Mouse (Mus musculus) neural tube, embryonic 15.5 days (tissue): Measurements from ENCODE around the gene Itsn1. TPM values are rescaled to one million over a fixed set of nuclear protein-coding genes. Genes with fewer than 3 reads are reported as not detected.

ENCODE experiments used
- ATAC-seq: fragments of 200-750 bp; cut with Nextera tagmentation; 2 replicates; pipeline ENCODE4 v1.8.0; 2017; ENCODE audit warnings: mild to moderate bottlenecking, moderate TSS enrichment, moderate library complexity; ENCODE audit not compliant: low FRiP score
- H3K27ac ChIP-seq: fragments of 300-500 bp; sonication (generic); replicated peaks from 2 replicates; pipeline ENCODE4 v1.5.1; 2015; ENCODE audit warnings: mild to moderate bottlenecking, inconsistent platforms
- H3K27me3 ChIP-seq: fragments of 300-500 bp; sonication (generic); replicated peaks from 2 replicates; pipeline ENCODE4 v1.6.1; 2015; ENCODE audit warnings: inconsistent platforms
- H3K36me3 ChIP-seq: fragments of 300-500 bp; sonication (generic); 2 replicates; pipeline ENCODE4 v1.6.1; 2015; ENCODE audit warnings: inconsistent platforms
- H3K4me1 ChIP-seq: fragments of 300-500 bp; sonication (generic); 2 replicates; pipeline ENCODE4 v1.6.1; 2015; ENCODE audit warnings: inconsistent platforms
- H3K4me2 ChIP-seq: fragments of 300-500 bp; sonication (generic); 2 replicates; pipeline ENCODE4 v1.6.1; 2015; ENCODE audit warnings: inconsistent platforms, mild to moderate bottlenecking, moderate library complexity
- H3K4me3 ChIP-seq: fragments of 300-500 bp; sonication (generic); replicated peaks from 2 replicates; pipeline ENCODE4 v1.5.1; 2015; ENCODE audit warnings: mild to moderate bottlenecking, inconsistent platforms
- H3K9ac ChIP-seq: fragments of 300-500 bp; sonication (generic); replicated peaks from 2 replicates; pipeline ENCODE4 v1.6.1; 2015; ENCODE audit warnings: mild to moderate bottlenecking, inconsistent platforms
- H3K9me3 ChIP-seq: fragments of 300-500 bp; sonication (generic); replicated peaks from 2 replicates; pipeline ENCODE4 v1.6.1; 2016; ENCODE audit warnings: inconsistent platforms
- WGBS: fragments of 180-500 bp; shearing (Covaris S2); methylation state at CpG from one replicate; pipeline ENCODE4 v1.1.7; 2015; ENCODE audit warnings: mixed read lengths; 5-methylcytosine and 5-hydroxymethylcytosine counted together
- polyA plus RNA-seq: library from polyadenylated mRNA; unstranded; fragments of >200 nt; fragmentation: Nextera tagmentation; extraction: Ambion mirVana; gene quantifications from 2 replicates; pipeline ENCODE4 v1.2.1, GENCODE M21; 2015

The Itsn1 gene
- polyA plus RNA-seq, 1 experiment from 2014 or later = 48.6 TPM

GRCm38 (mm10) chr16:91836592-91837557, 107.8 kb downstream of the Itsn1 start:
- ATAC-seq = peak; percentile 72
- peak overlapping the region; percentile 11 for H3K4me2 ChIP-seq
- H3K4me3 ChIP-seq = no peak overlapping the region
- peaks cover 18% of the 10 kb centered on the region for H3K36me3 ChIP-seq
- peak overlapping the region; percentile 80 for H3K27ac ChIP-seq
- WGBS = 20% methylated on average over 18 of the region's 18 CpGs
- no peak overlapping the region for H3K9ac ChIP-seq
- no peaks in the 10 kb centered on the region for H3K9me3 ChIP-seq
- no peaks in the 10 kb centered on the region for H3K27me3 ChIP-seq
- H3K4me1 ChIP-seq = peaks cover 21% of the 10 kb centered on the region

GRCm38 (mm10) chr16:91837558-91838041, 108.5 kb downstream of the Itsn1 start:
- ATAC-seq = peak; percentile 15; the same call in 1 of the 2 replicates
- peak overlapping the region; percentile 80 for H3K27ac ChIP-seq
- H3K4me3 ChIP-seq = no peak overlapping the region
- H3K36me3 ChIP-seq = peaks cover 20% of the 10 kb centered on the region
- H3K4me1 ChIP-seq = peaks cover 21% of the 10 kb centered on the region
- H3K4me2 ChIP-seq = 0 out of 2 replicates have a peak overlapping the region, but pooled peaks have one; percentile 11
- no peaks in the 10 kb centered on the region for H3K9me3 ChIP-seq
- H3K27me3 ChIP-seq = no peaks in the 10 kb centered on the region
- H3K9ac ChIP-seq = no peak overlapping the region
- 52% methylated on average over 4 of the region's 4 CpGs for WGBS

- 62% methylated on average over 11 of the region's 11 CpGs for WGBS
- no peak for ATAC-seq
- Histone ChIP-seq H3K36me3 (peaks cover 29% of the 10 kb centered on the region), H3K4me3 (no peak overlapping the region), H3K9me3 (no peaks in the 10 kb centered on the region), H3K9ac (no peak overlapping the region), H3K27me3 (no peaks in the 10 kb centered on the region), H3K4me2 (no peak overlapping the region), H3K4me1 (peaks cover 21% of the 10 kb centered on the region), H3K27ac (no peak overlapping the region; the same call in 1 of the 2 replicates)
Observed at GRCm38 (mm10) chr16:91838771-91839170, 109.7 kb downstream of the Itsn1 start.

- Histone ChIP-seq H3K4me2 (no peak overlapping the region), H3K27me3 (no peaks in the 10 kb centered on the region), H3K27ac (no peak overlapping the region), H3K9me3 (no peaks in the 10 kb centered on the region), H3K9ac (no peak overlapping the region), H3K36me3 (peaks cover 35% of the 10 kb centered on the region), H3K4me1 (peaks cover 18% of the 10 kb centered on the region), H3K4me3 (no peak overlapping the region)
- WGBS = 49% methylated on average over 11 of the region's 11 CpGs
- ATAC-seq = no peak
Observed at GRCm38 (mm10) chr16:91839462-91839861, 110.4 kb downstream of the Itsn1 start.

- no peak for ATAC-seq
- 87% methylated on average over 14 of the region's 14 CpGs for WGBS
- no peaks in the 10 kb centered on the region for H3K27me3 ChIP-seq
- no peaks in the 10 kb centered on the region for H3K9me3 ChIP-seq
- peaks cover 36% of the 10 kb centered on the region for H3K36me3 ChIP-seq
- no peak overlapping the region for H3K4me2 ChIP-seq
- H3K9ac ChIP-seq = no peak overlapping the region
- peak overlapping the region; percentile 29; the same call in 1 of the 2 replicates for H3K27ac ChIP-seq
- peaks cover 12% of the 10 kb centered on the region for H3K4me1 ChIP-seq
- H3K4me3 ChIP-seq = no peak overlapping the region
Observed at GRCm38 (mm10) chr16:91841026-91841630, 112.0 kb downstream of the Itsn1 start.

- peaks cover 48% of the 10 kb centered on the region for H3K36me3 ChIP-seq
- no peak overlapping the region for H3K9ac ChIP-seq
- 27% methylated on average over 10 of the region's 10 CpGs for WGBS
Observed at GRCm38 (mm10) chr16:91846089-91846741, 117.1 kb downstream of the Itsn1 start.

GRCm38 (mm10) chr16:91847525-91848225, 118.6 kb downstream of the Itsn1 start:
- Histone ChIP-seq H3K36me3 (peaks cover 57% of the 10 kb centered on the region), H3K27me3 (no peaks in the 10 kb centered on the region), H3K4me1 (0 out of 2 replicates have a peak, but pooled peaks cover 5% of the 10 kb centered on the region), H3K9ac (no peak overlapping the region), H3K27ac (0 out of 2 replicates have a peak overlapping the region, but pooled peaks have one; percentile 24), H3K4me3 (no peak overlapping the region), H3K4me2 (no peak overlapping the region), H3K9me3 (no peaks in the 10 kb centered on the region)
- 91% methylated on average over 13 of the region's 13 CpGs for WGBS
- no peak for ATAC-seq

More at GRCm38 (mm10) chr16:91846089-91846741, 117.1 kb downstream of the Itsn1 start:
- no peaks in the 10 kb centered on the region for H3K27me3 ChIP-seq
- H3K9me3 ChIP-seq = no peaks in the 10 kb centered on the region
- ATAC-seq = no peak
- no peak overlapping the region for H3K4me2 ChIP-seq
- no peak overlapping the region for H3K4me3 ChIP-seq
- 0 out of 2 replicates have a peak, but pooled peaks cover 5% of the 10 kb centered on the region for H3K4me1 ChIP-seq
- H3K27ac ChIP-seq = no peak overlapping the region

- Histone ChIP-seq H3K27me3 (no peaks in the 10 kb centered on the region), H3K4me3 (no peak overlapping the region), H3K9ac (no peak overlapping the region), H3K36me3 (peaks cover 60% of the 10 kb centered on the region), H3K27ac (no peak overlapping the region), H3K4me1 (0 out of 2 replicates have a peak, but pooled peaks cover 5% of the 10 kb centered on the region), H3K4me2 (no peak overlapping the region), H3K9me3 (no peaks in the 10 kb centered on the region)
- WGBS = 87% methylated on average over 9 of the region's 9 CpGs
- no peak for ATAC-seq
Observed at GRCm38 (mm10) chr16:91848505-91848904, 119.4 kb downstream of the Itsn1 start.

- no peaks in the 10 kb centered on the region for H3K27me3 ChIP-seq
- no peak overlapping the region for H3K27ac ChIP-seq
- peaks cover 60% of the 10 kb centered on the region for H3K36me3 ChIP-seq
- H3K4me1 ChIP-seq = 0 out of 2 replicates have a peak, but pooled peaks cover 5% of the 10 kb centered on the region
- H3K9me3 ChIP-seq = no peaks in the 10 kb centered on the region
- no peak overlapping the region for H3K9ac ChIP-seq
- H3K4me2 ChIP-seq = no peak overlapping the region
- no peak for ATAC-seq
- WGBS = 94% methylated on average over 7 of the region's 7 CpGs
- no peak overlapping the region for H3K4me3 ChIP-seq
Observed at GRCm38 (mm10) chr16:91848906-91849603, 120.0 kb downstream of the Itsn1 start.

GRCm38 (mm10) chr16:91850175-91850574, 121.1 kb downstream of the Itsn1 start:
- H3K4me1 ChIP-seq = 0 out of 2 replicates have a peak, but pooled peaks cover 5% of the 10 kb centered on the region
- H3K27me3 ChIP-seq = no peaks in the 10 kb centered on the region
- no peak for ATAC-seq
- no peak overlapping the region for H3K27ac ChIP-seq
- H3K4me2 ChIP-seq = no peak overlapping the region
- H3K9me3 ChIP-seq = no peaks in the 10 kb centered on the region
- H3K9ac ChIP-seq = no peak overlapping the region
- peaks cover 67% of the 10 kb centered on the region for H3K36me3 ChIP-seq
- 95% methylated on average over 3 of the region's 3 CpGs for WGBS
- H3K4me3 ChIP-seq = no peak overlapping the region
